Mouse (Mus musculus): ENCODE measurements at regions not wholly inside any gene's neighbourhood (a gene's known extent, or its start where the extent isn't known, plus 50 kb on each side); places are given as distances from the start of the nearest gene placed in this dataset.

DNA sequence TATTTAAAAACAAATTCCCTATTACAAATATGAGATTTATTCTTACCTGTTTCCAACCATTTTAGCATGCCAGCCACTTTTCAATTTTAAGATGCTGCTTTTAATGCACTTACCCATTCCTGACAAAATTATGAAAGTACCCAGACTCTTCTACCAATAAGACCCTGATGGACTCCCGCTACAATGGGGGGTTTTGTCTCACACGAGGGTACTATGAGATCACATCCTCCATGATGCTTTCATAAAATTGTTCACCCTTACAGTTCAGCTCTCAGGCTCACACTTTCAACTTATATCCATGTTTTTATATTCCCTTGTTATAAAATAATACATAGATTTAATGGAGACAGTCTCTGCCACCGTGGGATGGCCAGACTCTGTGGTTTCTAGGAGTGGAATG is 68.1 kb upstream of the Adamts18 start:
- H3K27me3 ChIP-seq (ENCODE audit: insufficient read depth, low read length) = no peaks in the 10 kb centered on the region
- 74% methylated on average over 3 of the region's 3 CpGs for WGBS
- H3K4me3 ChIP-seq (ENCODE audit: low read length) = no peak overlapping the region
- no peaks in the 10 kb centered on the region for H3K9me3 ChIP-seq (ENCODE audit: low read length)
- H3K27ac ChIP-seq (ENCODE audit: low read length) = no peak overlapping the region
- H3K4me1 ChIP-seq (ENCODE audit: insufficient read depth, low read length) = peaks cover 3% of the 10 kb centered on the region; the same call in 1 of the 2 replicates
- H3K36me3 ChIP-seq (ENCODE audit: insufficient read depth, low read length) = no peaks in the 10 kb centered on the region
- H3K9ac ChIP-seq (replicated peaks; ENCODE audit: low read length) = no peak overlapping the region
- ATAC-seq (ENCODE audit: low FRiP score, low TSS enrichment) = no peak
- H3K4me2 ChIP-seq (replicated peaks; ENCODE audit: low read depth, low read length) = no peak overlapping the region

DNA sequence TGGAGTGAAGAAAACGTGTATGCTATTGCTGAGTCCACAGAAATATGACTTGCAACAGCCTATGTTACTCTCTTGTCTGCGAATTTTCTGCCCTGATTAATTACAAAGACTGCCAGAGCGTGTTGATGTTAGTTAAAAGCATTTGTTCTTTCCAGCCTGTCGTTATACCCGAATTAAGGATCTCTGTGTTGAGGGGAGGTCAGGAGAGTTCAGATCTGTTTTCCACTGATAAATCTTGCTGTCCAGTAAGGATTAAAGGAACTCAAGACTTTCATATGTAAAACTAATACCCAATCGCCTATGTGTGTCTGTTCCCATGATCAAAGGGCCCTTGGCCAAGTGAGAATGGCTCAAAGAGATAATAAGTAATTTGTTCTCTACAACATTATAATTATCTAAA is 68.7 kb upstream of the Adamts18 start:
- Histone ChIP-seq H3K9ac (replicated peaks; ENCODE audit: low read length) (no peak overlapping the region), H3K4me3 (ENCODE audit: low read length) (no peak overlapping the region), H3K4me1 (ENCODE audit: insufficient read depth, low read length) (peaks cover 3% of the 10 kb centered on the region; the same call in 1 of the 2 replicates), H3K27me3 (ENCODE audit: insufficient read depth, low read length) (no peaks in the 10 kb centered on the region), H3K4me2 (replicated peaks; ENCODE audit: low read depth, low read length) (no peak overlapping the region), H3K9me3 (ENCODE audit: low read length) (no peaks in the 10 kb centered on the region), H3K36me3 (ENCODE audit: insufficient read depth, low read length) (no peaks in the 10 kb centered on the region), H3K27ac (ENCODE audit: low read length) (no peak overlapping the region)
- WGBS = 13% methylated on average over 6 of the region's 6 CpGs
- no peak for ATAC-seq (ENCODE audit: low FRiP score, low TSS enrichment)

DNA sequence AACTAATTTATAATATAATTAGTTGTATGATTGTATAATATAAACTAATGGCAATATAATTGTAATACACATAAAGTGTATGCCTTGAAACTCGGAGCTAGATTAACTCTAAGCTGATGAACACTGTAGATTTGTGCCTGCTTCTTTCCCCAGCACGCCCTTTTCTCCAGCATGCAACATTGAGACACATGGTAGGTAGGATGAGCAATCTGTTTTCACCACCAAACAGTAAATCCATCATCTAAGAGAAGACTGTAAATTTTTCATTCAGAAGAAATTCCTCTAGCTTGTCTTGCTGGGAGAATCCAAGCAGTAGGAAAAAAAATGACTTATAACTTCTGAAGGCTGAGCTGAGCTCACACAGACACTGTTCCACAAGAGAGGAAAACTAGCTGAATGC is 71.8 kb upstream of the Adamts18 start:
- no peak for ATAC-seq (ENCODE audit: low FRiP score, low TSS enrichment)
- Histone ChIP-seq H3K36me3 (ENCODE audit: insufficient read depth, low read length) (no peaks in the 10 kb centered on the region), H3K4me2 (replicated peaks; ENCODE audit: low read depth, low read length) (no peak overlapping the region), H3K9me3 (ENCODE audit: low read length) (no peaks in the 10 kb centered on the region), H3K27me3 (ENCODE audit: insufficient read depth, low read length) (no peaks in the 10 kb centered on the region), H3K4me3 (ENCODE audit: low read length) (no peak overlapping the region), H3K9ac (replicated peaks; ENCODE audit: low read length) (no peak overlapping the region), H3K4me1 (ENCODE audit: insufficient read depth, low read length) (peaks cover 3% of the 10 kb centered on the region; the same call in 1 of the 2 replicates), H3K27ac (ENCODE audit: low read length) (no peak overlapping the region)
- 82% methylated on average over 2 of the region's 2 CpGs for WGBS

DNA sequence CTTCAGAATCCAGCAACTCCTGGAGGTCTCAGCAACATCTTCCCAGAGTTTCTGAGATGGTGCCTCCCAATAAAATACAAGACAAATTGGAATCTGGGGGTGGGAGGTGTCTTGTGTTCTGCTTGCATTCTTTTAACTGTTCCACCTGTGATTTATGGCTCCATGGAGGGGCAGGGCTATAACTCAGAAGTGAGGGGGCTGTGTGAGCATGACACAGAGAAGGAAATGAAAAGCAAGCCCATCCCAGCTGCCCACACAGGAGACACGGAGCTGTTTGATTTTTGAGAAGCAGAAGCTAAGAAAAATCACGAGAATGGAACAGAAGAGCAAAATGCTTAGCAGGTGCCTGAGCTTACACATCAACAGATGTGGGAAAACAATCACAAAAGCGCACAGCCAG is 74.8 kb upstream of the Adamts18 start:
- H3K4me3 ChIP-seq (ENCODE audit: low read length) = no peak overlapping the region
- WGBS = 15% methylated on average over 3 of the region's 3 CpGs
- no peaks in the 10 kb centered on the region for H3K36me3 ChIP-seq (ENCODE audit: insufficient read depth, low read length)
- no peak overlapping the region for H3K9ac ChIP-seq (replicated peaks; ENCODE audit: low read length)
- no peak overlapping the region for H3K27ac ChIP-seq (ENCODE audit: low read length)
- no peak overlapping the region for H3K4me2 ChIP-seq (replicated peaks; ENCODE audit: low read depth, low read length)
- peak; percentile 76; the same call in 1 of the 2 replicates for ATAC-seq (ENCODE audit: low FRiP score, low TSS enrichment)
- H3K9me3 ChIP-seq (ENCODE audit: low read length) = no peaks in the 10 kb centered on the region
- no peaks in the 10 kb centered on the region for H3K4me1 ChIP-seq (ENCODE audit: insufficient read depth, low read length)
- no peaks in the 10 kb centered on the region for H3K27me3 ChIP-seq (ENCODE audit: insufficient read depth, low read length)

DNA sequence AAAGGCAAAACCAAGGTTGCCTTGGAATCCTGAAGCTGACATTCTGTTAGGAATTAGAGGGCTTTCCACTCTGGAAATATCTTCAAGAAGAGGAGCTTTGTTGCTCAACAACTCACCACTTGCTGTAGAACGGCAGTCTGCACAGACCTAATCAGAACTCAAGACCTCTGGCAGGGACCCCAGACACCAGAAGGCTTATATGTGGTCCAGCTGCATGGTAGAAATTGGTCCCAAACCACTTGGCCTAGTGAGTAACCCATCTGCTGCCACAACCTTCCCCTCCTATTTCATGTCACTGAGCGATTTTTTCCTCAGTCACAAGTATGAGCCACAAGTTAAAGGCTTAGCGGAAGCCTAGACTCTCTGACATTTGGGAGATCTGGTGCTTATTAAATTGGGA is 105.2 kb upstream of the Adamts18 start:
- H3K27ac ChIP-seq (ENCODE audit: low read length) = no peak overlapping the region
- no peak overlapping the region for H3K4me3 ChIP-seq (ENCODE audit: low read length)
- H3K4me2 ChIP-seq (replicated peaks; ENCODE audit: low read depth, low read length) = no peak overlapping the region
- no peak overlapping the region for H3K9ac ChIP-seq (replicated peaks; ENCODE audit: low read length)
- no peaks in the 10 kb centered on the region for H3K36me3 ChIP-seq (ENCODE audit: insufficient read depth, low read length)
- ATAC-seq (ENCODE audit: low FRiP score, low TSS enrichment) = no peak
- WGBS = 80% methylated on average over 3 of the region's 3 CpGs
- no peaks in the 10 kb centered on the region for H3K27me3 ChIP-seq (ENCODE audit: insufficient read depth, low read length)
- H3K9me3 ChIP-seq (ENCODE audit: low read length) = no peaks in the 10 kb centered on the region
- H3K4me1 ChIP-seq (ENCODE audit: insufficient read depth, low read length) = peaks cover 9% of the 10 kb centered on the region; the same call in 1 of the 2 replicates

DNA sequence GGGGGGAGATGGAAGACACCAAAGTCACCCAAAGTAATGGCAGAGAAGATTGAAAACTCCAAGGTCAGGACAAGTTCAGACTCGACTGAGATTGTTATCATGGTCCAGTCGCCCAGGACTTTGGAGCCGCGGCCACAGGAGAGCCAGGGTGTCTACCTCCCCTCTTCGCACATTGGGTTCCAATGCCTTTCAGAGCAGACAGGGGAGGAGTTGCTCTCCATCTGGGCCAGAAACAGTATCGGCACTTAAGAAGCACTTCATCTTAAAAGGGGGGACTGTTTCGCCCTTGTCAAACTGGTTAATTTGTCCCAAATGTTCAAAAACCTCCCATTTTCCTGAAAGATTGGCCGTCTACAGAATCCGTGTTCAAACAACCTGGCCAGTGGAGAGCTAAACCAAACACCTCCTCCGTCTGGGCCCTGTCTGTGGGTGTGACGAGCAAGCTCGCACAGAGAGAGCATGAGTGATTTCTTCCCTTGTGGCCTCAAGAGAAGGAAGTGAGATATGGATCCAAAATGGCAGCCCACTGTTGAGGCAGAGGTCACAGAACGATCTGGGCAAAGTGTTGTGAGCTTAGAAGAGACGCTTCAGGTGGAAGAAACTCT is 108.0 kb upstream of the Adamts18 start:
- H3K36me3 ChIP-seq (ENCODE audit: insufficient read depth, low read length) = no peaks in the 10 kb centered on the region
- peaks cover 9% of the 10 kb centered on the region; the same call in 1 of the 2 replicates for H3K4me1 ChIP-seq (ENCODE audit: insufficient read depth, low read length)
- H3K27me3 ChIP-seq (ENCODE audit: insufficient read depth, low read length) = no peaks in the 10 kb centered on the region
- 52% methylated on average over 14 of the region's 14 CpGs for WGBS
- H3K9ac ChIP-seq (replicated peaks; ENCODE audit: low read length) = no peak overlapping the region
- H3K4me3 ChIP-seq (ENCODE audit: low read length) = no peak overlapping the region
- no peaks in the 10 kb centered on the region for H3K9me3 ChIP-seq (ENCODE audit: low read length)
- no peak overlapping the region for H3K4me2 ChIP-seq (replicated peaks; ENCODE audit: low read depth, low read length)
- no peak overlapping the region for H3K27ac ChIP-seq (ENCODE audit: low read length)
- ATAC-seq (ENCODE audit: low FRiP score, low TSS enrichment) = no peak

DNA sequence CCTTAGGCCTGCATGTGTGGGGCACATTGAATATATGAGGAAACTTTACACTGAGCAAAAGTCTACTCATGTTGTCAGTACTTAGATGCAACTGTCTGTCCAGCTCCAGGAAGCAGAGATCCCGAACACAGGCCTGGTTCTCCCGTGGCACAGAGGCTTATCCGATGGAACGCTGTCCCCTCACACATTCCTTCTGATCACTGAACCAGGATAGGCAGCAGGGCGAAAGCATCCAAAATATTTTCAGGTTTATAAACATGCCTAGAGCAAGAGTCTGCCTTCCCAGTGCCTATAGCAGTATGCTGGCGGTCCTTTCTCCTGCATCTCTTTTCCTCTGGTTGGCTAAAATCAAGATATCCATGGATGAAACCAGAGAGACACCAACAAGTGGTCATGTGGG is 109.3 kb upstream of the Adamts18 start:
- no peak overlapping the region for H3K9ac ChIP-seq (replicated peaks; ENCODE audit: low read length)
- no peaks in the 10 kb centered on the region for H3K9me3 ChIP-seq (ENCODE audit: low read length)
- no peak overlapping the region for H3K4me2 ChIP-seq (replicated peaks; ENCODE audit: low read depth, low read length)
- H3K4me3 ChIP-seq (ENCODE audit: low read length) = no peak overlapping the region
- H3K36me3 ChIP-seq (ENCODE audit: insufficient read depth, low read length) = no peaks in the 10 kb centered on the region
- no peaks in the 10 kb centered on the region for H3K27me3 ChIP-seq (ENCODE audit: insufficient read depth, low read length)
- ATAC-seq (ENCODE audit: low FRiP score, low TSS enrichment) = peak; percentile 73
- peak overlapping the region; percentile 21; the same call in 1 of the 2 replicates for H3K27ac ChIP-seq (ENCODE audit: low read length)
- H3K4me1 ChIP-seq (ENCODE audit: insufficient read depth, low read length) = peaks cover 9% of the 10 kb centered on the region; the same call in 1 of the 2 replicates
- WGBS = 44% methylated on average over 6 of the region's 6 CpGs

DNA sequence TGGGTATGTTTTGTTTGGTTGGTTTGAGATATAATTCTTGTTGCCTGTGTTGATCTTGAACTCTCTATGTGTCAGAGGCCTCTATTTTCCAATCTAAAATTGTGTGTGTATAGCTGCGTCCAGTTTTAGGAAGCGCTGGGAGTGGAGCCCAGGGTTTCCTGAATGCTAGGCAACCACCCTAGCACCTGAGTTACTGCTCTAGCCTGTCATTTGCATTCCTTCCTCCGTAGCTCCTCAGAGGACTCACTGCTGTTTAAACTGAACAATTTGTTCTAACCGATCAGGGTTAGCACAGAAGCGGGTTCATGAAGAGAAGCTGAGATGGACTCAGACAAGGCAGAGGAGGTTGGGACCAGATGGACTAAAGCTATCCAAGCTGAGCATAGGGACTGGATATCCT is 127.3 kb upstream of the Adamts18 start:
- Histone ChIP-seq H3K4me3 (ENCODE audit: low read length) (no peak overlapping the region), H3K4me1 (ENCODE audit: insufficient read depth, low read length) (peaks cover 7% of the 10 kb centered on the region; the same call in 1 of the 2 replicates), H3K9ac (replicated peaks; ENCODE audit: low read length) (no peak overlapping the region), H3K27me3 (ENCODE audit: insufficient read depth, low read length) (no peaks in the 10 kb centered on the region), H3K36me3 (ENCODE audit: insufficient read depth, low read length) (no peaks in the 10 kb centered on the region), H3K9me3 (ENCODE audit: low read length) (peaks cover 4% of the 10 kb centered on the region; the same call in 1 of the 2 replicates), H3K27ac (ENCODE audit: low read length) (no peak overlapping the region), H3K4me2 (replicated peaks; ENCODE audit: low read depth, low read length) (no peak overlapping the region)
- WGBS = 68% methylated on average over 5 of the region's 5 CpGs
- ATAC-seq (ENCODE audit: low FRiP score, low TSS enrichment) = no peak

DNA sequence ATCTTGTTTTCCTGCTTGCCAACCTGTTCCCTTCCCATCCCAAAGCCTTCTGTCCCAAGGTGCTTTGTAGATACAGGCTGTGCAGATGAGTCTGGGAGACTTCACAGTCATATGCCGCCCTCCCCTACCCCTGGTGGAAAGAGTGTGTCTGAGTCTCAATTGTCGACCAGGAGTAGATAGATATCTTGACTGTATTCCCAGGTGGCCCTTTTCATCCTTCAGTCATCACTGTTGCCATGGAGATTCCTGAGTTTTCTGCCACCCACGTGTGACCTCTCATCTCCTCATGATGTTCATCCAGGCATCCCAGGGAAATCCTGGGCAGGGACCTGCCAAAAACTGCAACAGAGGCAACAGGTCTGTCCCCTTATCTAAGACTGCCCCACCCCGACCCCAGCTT is 128.1 kb upstream of the Adamts18 start:
- H3K4me1 ChIP-seq (ENCODE audit: insufficient read depth, low read length) = peaks cover 7% of the 10 kb centered on the region; the same call in 1 of the 2 replicates
- no peak overlapping the region for H3K27ac ChIP-seq (ENCODE audit: low read length)
- no peak overlapping the region for H3K9ac ChIP-seq (replicated peaks; ENCODE audit: low read length)
- H3K4me3 ChIP-seq (ENCODE audit: low read length) = no peak overlapping the region
- H3K9me3 ChIP-seq (ENCODE audit: low read length) = peaks cover 4% of the 10 kb centered on the region; the same call in 1 of the 2 replicates
- H3K4me2 ChIP-seq (replicated peaks; ENCODE audit: low read depth, low read length) = no peak overlapping the region
- H3K27me3 ChIP-seq (ENCODE audit: insufficient read depth, low read length) = no peaks in the 10 kb centered on the region
- no peaks in the 10 kb centered on the region for H3K36me3 ChIP-seq (ENCODE audit: insufficient read depth, low read length)
- WGBS = 30% methylated on average over 4 of the region's 4 CpGs
- 0 out of 2 replicates have a peak, but pooled peaks have one; percentile 49 for ATAC-seq (ENCODE audit: low FRiP score, low TSS enrichment)

DNA sequence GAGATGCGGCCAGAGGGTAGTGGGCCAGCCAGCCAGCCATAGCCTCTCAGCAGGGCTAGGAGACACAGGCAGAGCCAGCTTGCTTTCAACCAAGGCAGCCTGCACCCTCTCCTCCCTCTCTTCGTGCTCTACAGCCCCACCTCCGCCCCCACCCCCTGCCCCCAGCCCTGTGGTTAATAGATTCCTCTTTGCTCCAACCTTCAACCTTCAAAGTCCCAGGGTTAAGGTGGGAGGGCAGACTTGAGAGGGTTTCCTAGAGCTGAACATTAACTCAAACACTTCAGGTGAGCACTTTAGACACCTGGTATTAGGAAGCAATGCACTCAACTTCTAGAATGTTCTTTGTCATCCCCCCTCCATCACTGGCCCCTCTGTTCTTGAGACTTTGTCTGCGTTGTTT is 128.5 kb upstream of the Adamts18 start:
- Histone ChIP-seq H3K9me3 (ENCODE audit: low read length) (peaks cover 4% of the 10 kb centered on the region; the same call in 1 of the 2 replicates), H3K9ac (replicated peaks; ENCODE audit: low read length) (no peak overlapping the region), H3K27ac (ENCODE audit: low read length) (no peak overlapping the region), H3K36me3 (ENCODE audit: insufficient read depth, low read length) (no peaks in the 10 kb centered on the region), H3K4me3 (ENCODE audit: low read length) (no peak overlapping the region), H3K27me3 (ENCODE audit: insufficient read depth, low read length) (no peaks in the 10 kb centered on the region), H3K4me2 (replicated peaks; ENCODE audit: low read depth, low read length) (no peak overlapping the region), H3K4me1 (ENCODE audit: insufficient read depth, low read length) (peaks cover 7% of the 10 kb centered on the region; the same call in 1 of the 2 replicates)
- 0 out of 2 replicates have a peak, but pooled peaks have one; percentile 73 for ATAC-seq (ENCODE audit: low FRiP score, low TSS enrichment)
- 27% methylated on average over 4 of the region's 4 CpGs for WGBS

All from kidney, embryonic 16.5 days (tissue).